Mouse (Mus musculus) olfactory bulb, adult 2 months (tissue): ENCODE measurements around the gene Fhit. TPM values are rescaled to one million over a fixed set of nuclear protein-coding genes. Genes with fewer than 3 reads are reported as not detected.
"Not testable (repeated sequence)": the region's sequence is repeated elsewhere in the genome, so short reads cannot be mapped to it uniquely, and the experiment has no call there.

Experiments
- H3K27ac ChIP-seq: fragments of 200-500 bp; 2 replicates; pipeline ENCODE4 v1.5.1; 2012; ENCODE audit warnings: low read depth, low read length; ENCODE audit not compliant: insufficient read depth
- H3K4me1 ChIP-seq: fragments of 200-500 bp; 2 replicates; pipeline ENCODE4 v1.6.1; 2012; ENCODE audit warnings: low read length; ENCODE audit not compliant: control insufficient read depth, insufficient read depth
- H3K4me3 ChIP-seq: fragments of 200-500 bp; 2 replicates; pipeline ENCODE4 v1.5.1; 2012; ENCODE audit warnings: mild to moderate bottlenecking, low read depth, low read length, moderate library complexity; ENCODE audit not compliant: insufficient read depth
- CTCF ChIP-seq: fragments of 200-500 bp; IDR thresholded peaks from 2 replicates; pipeline ENCODE4 v1.5.1; 2012; ENCODE audit warnings: low read depth, mild to moderate bottlenecking, low read length, moderate library complexity; ENCODE audit not compliant: insufficient read depth
- POLR2A ChIP-seq: fragments of 200-500 bp; IDR thresholded peaks from 2 replicates; pipeline ENCODE4 v1.6.1; 2012; ENCODE audit warnings: mild to moderate bottlenecking, low read depth, low read length, moderate library complexity; ENCODE audit not compliant: insufficient read depth
- WGBS: fragments of 180-500 bp; shearing (Covaris S2); methylation state at CpG from one replicate; pipeline ENCODE4 v1.1.7; 2018; 5-methylcytosine and 5-hydroxymethylcytosine counted together
- polyA plus RNA-seq: library from polyadenylated mRNA; stranded (reverse); fragments of >200 nt; gene quantifications from 2 replicates; pipeline ENCODE4 v1.2.4, GENCODE M21; 2012; ENCODE audit warnings: low replicate concordance; ENCODE audit not compliant: missing spikeins, insufficient read depth, insufficient read length

The Fhit gene
- polyA plus RNA-seq, 1 experiment: not detected

- TF ChIP-seq CTCF (no peak), POLR2A (no peak)
- Histone ChIP-seq H3K4me3 (no peak overlapping the region), H3K4me1 (no peaks in the 10 kb centered on the region), H3K27ac (no peak overlapping the region)
- 68% methylated on average over 1 of the region's 1 CpGs for WGBS
These were observed 325.8 kb downstream of the Fhit start for GRCm38 (mm10) chr14:10836001-10836400.

DNA sequence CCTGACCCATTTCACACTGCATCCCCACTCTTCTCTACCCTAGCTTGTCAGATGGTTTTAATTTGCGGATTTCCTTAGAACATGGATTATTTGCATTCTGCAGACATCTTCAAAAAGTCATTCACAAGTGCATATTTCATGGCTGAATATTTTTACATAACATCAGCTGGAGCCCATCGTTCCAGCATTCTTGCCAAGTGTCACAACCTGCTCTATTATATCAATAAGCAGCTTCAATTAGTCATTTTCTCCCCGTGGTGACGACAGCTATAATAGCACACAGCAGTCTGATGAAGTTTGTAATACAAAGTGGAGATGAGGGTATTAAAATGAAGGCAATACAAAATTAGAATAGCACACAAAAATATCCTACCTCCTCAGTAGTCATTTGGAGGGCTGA, 337.0 kb downstream of the Fhit start:
- Histone ChIP-seq H3K27ac (no peak overlapping the region), H3K4me3 (no peak overlapping the region), H3K4me1 (no peaks in the 10 kb centered on the region)
- no peak for TF ChIP-seq POLR2A
- no peak for TF ChIP-seq CTCF
- WGBS: 51% methylated on average over 4 of the region's 4 CpGs

DNA sequence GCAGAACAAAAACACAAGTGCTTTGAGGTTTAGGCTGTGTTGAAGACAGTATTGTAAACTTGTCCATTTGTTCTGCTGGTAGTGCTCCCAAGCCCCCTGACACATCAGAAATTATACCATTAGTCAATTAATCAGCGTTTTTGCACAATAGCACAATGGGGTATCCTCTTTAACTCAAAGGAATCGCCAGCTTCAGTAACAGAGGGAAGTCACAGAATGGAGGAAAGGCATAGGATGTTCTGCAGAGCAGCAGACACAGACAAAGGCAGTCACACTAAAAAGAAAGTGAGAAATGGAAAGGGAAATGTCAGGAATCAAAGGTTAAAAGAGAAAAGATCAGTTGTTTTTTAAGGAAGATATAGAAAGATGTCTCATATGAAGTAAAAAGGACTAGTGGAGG, 348.3 kb downstream of the Fhit start:
- TF ChIP-seq POLR2A: no peak
- no peak for TF ChIP-seq CTCF
- no peaks in the 10 kb centered on the region for H3K4me1 ChIP-seq
- 18% methylated on average over 2 of the region's 2 CpGs for WGBS

GRCm38 (mm10) chr14:10798489-10799180, 363.2 kb downstream of the Fhit start:
- no peak overlapping the region for H3K4me3 ChIP-seq
- no peak overlapping the region for H3K27ac ChIP-seq
- H3K4me1 ChIP-seq: no peaks in the 10 kb centered on the region
- 79% methylated on average over 4 of the region's 4 CpGs for WGBS
- TF ChIP-seq CTCF (no peak), POLR2A (no peak)

More for the DNA sequence above, 348.3 kb downstream of the Fhit start:
- Histone ChIP-seq H3K27ac (no peak overlapping the region), H3K4me3 (no peak overlapping the region)

- TF ChIP-seq CTCF: no peak
- H3K27ac ChIP-seq: no peak overlapping the region
These were observed 364.2 kb downstream of the Fhit start for GRCm38 (mm10) chr14:10797595-10797994.

GRCm38 (mm10) chr14:10795498-10796075, 366.2 kb downstream of the Fhit start:
- H3K4me1 ChIP-seq: no peaks in the 10 kb centered on the region
- H3K27ac ChIP-seq: no peak overlapping the region
- H3K4me3 ChIP-seq: no peak overlapping the region
- TF ChIP-seq CTCF (no peak), POLR2A (no peak)
- 53% methylated on average over 2 of the region's 2 CpGs for WGBS

More at GRCm38 (mm10) chr14:10797595-10797994, 364.2 kb downstream of the Fhit start:
- 93% methylated on average over 1 of the region's 1 CpGs for WGBS
- H3K4me3 ChIP-seq: no peak overlapping the region
- H3K4me1 ChIP-seq: no peaks in the 10 kb centered on the region

DNA sequence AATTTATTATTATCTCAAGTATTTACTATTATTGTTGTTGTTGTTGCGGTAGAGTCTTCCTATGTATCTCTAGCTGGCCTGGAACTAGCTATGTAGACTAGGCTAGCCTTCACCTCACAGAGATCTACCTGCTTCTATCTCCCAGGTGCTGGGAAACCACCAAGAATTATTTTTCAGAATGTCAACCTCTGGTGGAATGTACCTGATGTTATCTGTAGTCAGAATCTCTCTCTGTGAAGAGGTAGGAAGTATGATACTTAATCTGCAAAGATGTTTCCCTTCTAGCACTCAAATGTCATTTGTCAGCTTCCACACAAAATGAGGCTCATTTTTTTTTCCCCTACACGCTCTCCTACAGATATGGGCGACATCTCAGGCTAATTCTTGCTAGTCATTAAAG, 377.9 kb downstream of the Fhit start:
- Histone ChIP-seq H3K4me3 (no peak overlapping the region), H3K27ac (no peak overlapping the region), H3K4me1 (no peaks in the 10 kb centered on the region)
- TF ChIP-seq POLR2A (no peak), CTCF (no peak)
- 91% methylated on average over 3 of the region's 3 CpGs for WGBS

DNA sequence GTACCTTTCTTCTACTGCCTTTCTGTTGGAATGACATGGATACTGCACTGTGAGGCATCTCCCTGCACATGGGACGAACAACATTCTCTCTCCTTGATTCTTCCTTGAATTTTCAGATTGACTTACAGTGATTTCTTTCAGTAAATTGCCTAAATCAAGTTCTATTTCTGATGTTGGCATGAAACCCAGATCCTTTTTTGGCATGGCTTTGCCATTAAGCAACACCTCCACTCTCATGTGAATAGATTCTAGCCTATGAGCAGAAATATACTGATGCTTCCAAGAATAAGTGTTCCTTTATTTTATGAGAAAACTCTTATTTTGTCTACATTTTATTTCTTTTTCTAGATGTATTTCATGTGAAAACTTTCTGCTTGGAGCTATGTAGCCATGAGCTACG, 383.1 kb downstream of the Fhit start:
- Histone ChIP-seq H3K27ac (no peak overlapping the region), H3K4me1 (no peaks in the 10 kb centered on the region), H3K4me3 (no peak overlapping the region)
- TF ChIP-seq CTCF: no peak
- no peak for TF ChIP-seq POLR2A
- 94% methylated on average over 2 of the region's 2 CpGs for WGBS

- WGBS: 96% methylated on average over 1 of the region's 1 CpGs
These were observed 407.0 kb downstream of the Fhit start for GRCm38 (mm10) chr14:10754883-10755282.

More at GRCm38 (mm10) chr14:10754883-10755282, 407.0 kb downstream of the Fhit start:
- H3K4me1 ChIP-seq, H3K27ac ChIP-seq, H3K4me3 ChIP-seq: not testable (repeated sequence)
